Mouse (Mus musculus) neural tube, postnatal 0 days (tissue): ENCODE data around the gene Rbm34. TPM values are rescaled to one million over a fixed set of nuclear protein-coding genes. Genes with fewer than 3 reads are reported as not detected.

Experiments
- polyA plus RNA-seq: library from polyadenylated mRNA; unstranded; fragments of >200 nt; fragmentation: Nextera tagmentation; extraction: Ambion mirVana; gene quantifications from 2 replicates; pipeline ENCODE4 v1.2.1, GENCODE M21; 2015

The Rbm34 gene
- 23.7 and 26.7 TPM in 2 replicates for polyA plus RNA-seq

DNA sequence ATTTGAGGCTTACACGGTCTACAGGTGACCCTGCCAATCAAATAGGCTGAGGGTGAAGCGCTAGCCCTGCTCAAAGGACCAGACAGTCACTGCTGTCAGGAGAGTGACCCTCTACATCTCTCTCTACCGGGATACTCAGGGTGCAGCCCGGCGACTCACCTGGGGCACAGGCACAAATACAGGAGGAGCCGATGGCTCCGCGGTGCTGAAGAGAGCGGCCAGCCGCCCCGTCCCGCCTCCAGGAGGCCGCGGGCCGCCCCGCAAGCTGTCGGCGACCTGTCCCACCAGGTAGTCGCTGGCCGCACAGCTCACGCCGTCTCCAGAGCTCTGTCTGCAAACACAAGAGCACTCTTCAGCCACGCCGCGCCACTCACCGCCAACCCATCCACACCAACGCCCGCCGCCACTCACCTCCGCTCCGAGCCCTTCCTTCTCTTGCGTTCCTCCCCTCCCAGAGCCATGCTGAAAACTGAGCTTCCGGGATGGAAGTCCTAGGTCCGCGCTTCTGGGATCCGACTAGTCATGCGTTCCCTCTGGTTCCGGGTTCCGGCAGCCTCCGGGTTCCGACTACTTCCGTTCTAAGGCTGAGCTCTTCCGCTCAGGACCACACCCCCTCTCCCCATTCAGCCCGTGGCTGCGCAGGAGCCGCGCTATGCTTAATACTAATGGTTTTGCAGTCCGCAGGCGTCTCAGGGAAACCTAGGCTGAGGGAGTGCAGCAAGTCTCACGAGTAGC, at the start of gene Rbm34:
TSS of gene Rbm34 (minus strand) at position 493 of the 735 bp plus-strand sequence.

DNA sequence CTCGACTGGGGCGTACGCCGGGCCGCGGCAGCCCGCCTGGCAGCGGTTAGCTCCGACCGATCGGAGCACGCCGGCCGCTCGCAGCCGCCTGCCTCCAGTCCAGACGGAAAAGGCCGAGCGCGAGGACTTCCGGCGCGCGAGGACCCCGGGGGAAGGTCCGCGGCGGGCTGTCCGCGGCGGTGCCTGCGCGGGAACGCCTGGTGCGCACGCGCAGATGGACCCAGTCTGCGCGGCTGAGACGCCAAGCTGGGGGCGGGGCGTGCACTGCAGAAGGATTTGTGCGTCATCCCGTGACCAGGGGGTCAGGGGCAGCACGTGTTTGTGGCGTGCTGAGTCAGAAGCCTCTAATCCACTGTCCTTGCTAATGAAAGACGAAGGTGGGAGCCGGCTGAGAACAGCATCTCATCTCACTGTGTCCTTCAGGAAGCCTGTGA, 25.1 kb downstream of the Rbm34 start, which contains the start of gene Tomm20:
TSS of gene Tomm20 (minus strand) at position 115 of the 434 bp plus-strand sequence.

Other genes with a start within 250 kb of the Rbm34 start
- gene Tomm20, start 25.2 kb downstream of the Rbm34 start, polyA plus RNA-seq, result 234 and 235 TPM in 2 replicates
- 11.3 and 12.5 TPM in 2 replicates for gene Pard3, start 92.8 kb upstream of the Rbm34 start, polyA plus RNA-seq